Comparison of ENCODE assay signal across 8 mouse cellular contexts in genomic region chr11:80089817-80090214, GRCm38 (mm10). TPM values are rescaled to one million over a fixed set of nuclear protein-coding genes. Genes with fewer than 3 reads are reported as not detected.
A peak's percentile ranks its signal among the peaks of the same experiment; 100 is the strongest.
DNase-seq lines count a peak whose midpoint lies in the region; ATAC-seq and TF ChIP-seq lines count a peak whose summit lies in the region.

No protein-coding gene starts in this region.

- peaks cover 14% of the 10 kb centered on the region for H3K4me1 ChIP-seq in embryonic facial prominence, embryonic 10.5 days
- H3K4me1 ChIP-seq in hindbrain, embryonic 16.5 days (ENCODE audit: control insufficient read depth, insufficient read depth, low read depth, low read length): peaks cover 9% of the 10 kb centered on the region
- H3K4me1 ChIP-seq in midbrain, embryonic 16.5 days (ENCODE audit: control insufficient read depth, insufficient read depth, low read length): peaks cover 8% of the 10 kb centered on the region

- no peaks in the 10 kb centered on the region for H3K27me3 ChIP-seq in embryonic facial prominence, embryonic 10.5 days (replicated peaks; ENCODE audit: low read depth, poor library complexity, severe bottlenecking)
- no peaks in the 10 kb centered on the region for H3K27me3 ChIP-seq in hindbrain, embryonic 16.5 days (replicated peaks; ENCODE audit: control insufficient read depth, insufficient read depth, low read length)
- H3K27me3 ChIP-seq in midbrain, embryonic 16.5 days (ENCODE audit: control insufficient read depth, insufficient read depth, low read depth, low read length): no peaks in the 10 kb centered on the region

- peaks cover 24% of the 10 kb centered on the region for H3K36me3 ChIP-seq in embryonic facial prominence, embryonic 10.5 days (replicated peaks)
- no peaks in the 10 kb centered on the region for H3K36me3 ChIP-seq in hindbrain, embryonic 16.5 days (ENCODE audit: control insufficient read depth, insufficient read depth, low read length)
- no peaks in the 10 kb centered on the region for H3K36me3 ChIP-seq in midbrain, embryonic 16.5 days (ENCODE audit: control insufficient read depth, insufficient read depth, low read length)

- peak overlapping the region; percentile 84 for H3K9ac ChIP-seq in hindbrain, embryonic 16.5 days (ENCODE audit: low read depth, low read length)
- peak overlapping the region; percentile 92 for H3K9ac ChIP-seq in midbrain, embryonic 16.5 days (ENCODE audit: low read depth, low read length)

- no peak for ATAC-seq in hindbrain, embryonic 16.5 days
- no peak for ATAC-seq in midbrain, embryonic 16.5 days

- H3K4me3 ChIP-seq in layer of hippocampus, adult 2 months: peak overlapping the region; percentile 77
- peak overlapping the region; percentile 100 for H3K4me3 ChIP-seq in embryonic facial prominence, embryonic 10.5 days
- peak overlapping the region; percentile 98 for H3K4me3 ChIP-seq in hindbrain, embryonic 16.5 days (ENCODE audit: low read length)
- H3K4me3 ChIP-seq in midbrain, embryonic 16.5 days (ENCODE audit: low read depth, low read length): peak overlapping the region; percentile 100

- TF ChIP-seq CTCF in layer of hippocampus, adult 2 months (conservative IDR thresholded peaks at IDR 0.05): no peak

- under 1% methylated on average over 14 of the region's 14 CpGs for WGBS in embryonic facial prominence, embryonic 10.5 days
- WGBS in hindbrain, embryonic 16.5 days: under 1% methylated on average over 14 of the region's 14 CpGs
- under 1% methylated on average over 14 of the region's 14 CpGs for WGBS in midbrain, embryonic 16.5 days

- DNase-seq in layer of hippocampus, adult 2 months (ENCODE audit: low spot score in 2 of 2): no peak
- DNase-seq in layer of hippocampus, adult 9-10 months (ENCODE audit: low spot score): no peak
- DNase-seq in embryonic facial prominence, embryonic 10.5 days (ENCODE audit: low spot score): no peak
- DNase-seq in thymus, postnatal 4 days: no peak
- no peak for DNase-seq in adrenal gland, postnatal 14 days
- DNase-seq in urinary bladder, adult 18-20 months (ENCODE audit: low spot score in 2 of 2): no peak

- no peak overlapping the region for H3K27ac ChIP-seq in layer of hippocampus, adult 2 months
- peak overlapping the region; percentile 94 for H3K27ac ChIP-seq in embryonic facial prominence, embryonic 10.5 days (replicated peaks)
- H3K27ac ChIP-seq in hindbrain, embryonic 16.5 days (ENCODE audit: low read depth, low read length): peak overlapping the region; percentile 29; the same call in 1 of the 2 replicates
- no peak overlapping the region for H3K27ac ChIP-seq in midbrain, embryonic 16.5 days (ENCODE audit: low read length)

- H3K9me3 ChIP-seq in embryonic facial prominence, embryonic 10.5 days: no peaks in the 10 kb centered on the region
- H3K9me3 ChIP-seq in hindbrain, embryonic 16.5 days (ENCODE audit: control insufficient read depth, low read length): no peaks in the 10 kb centered on the region
- H3K9me3 ChIP-seq in midbrain, embryonic 16.5 days (replicated peaks; ENCODE audit: control insufficient read depth, low read length, poor library complexity, severe bottlenecking): no peaks in the 10 kb centered on the region

- peak overlapping the region; percentile 91 for H3K4me2 ChIP-seq in hindbrain, embryonic 16.5 days (ENCODE audit: low read length)
- peak overlapping the region; percentile 97 for H3K4me2 ChIP-seq in midbrain, embryonic 16.5 days (ENCODE audit: low read length)

RNA-seq across cellular contexts. Expression of gene Atad5, which starts 0.6 kb away (rescaled TPM):
- 1 to 10 TPM; 3.6 to 4.2 TPM for total RNA-seq in layer of hippocampus, adult 2 months (2021)
- 18.9 and 20.3 TPM in 2 replicates for polyA plus RNA-seq in embryonic facial prominence, embryonic 10.5 days (2016; fragmentation: Nextera tagmentation; extraction: Ambion mirVana)
- polyA plus RNA-seq in hindbrain, embryonic 16.5 days (2015; fragmentation: Nextera tagmentation; extraction: Ambion mirVana): 4.3 and 4.4 TPM in 2 replicates
- polyA plus RNA-seq in midbrain, embryonic 16.5 days (2015; fragmentation: Nextera tagmentation; extraction: Ambion mirVana): 4.3 and 5.1 TPM in 2 replicates
- total RNA-seq in adrenal gland, postnatal 14 days (2021): 4.6 and 4.7 TPM in 2 replicates

RNA-seq across cellular contexts. Expression of gene Crlf3, which starts 9.0 kb away (rescaled TPM):
- 10 to 100 TPM; 25.7 to 26.2 TPM for total RNA-seq in layer of hippocampus, adult 2 months (2021)
- 47.8 and 49.6 TPM in 2 replicates for polyA plus RNA-seq in embryonic facial prominence, embryonic 10.5 days (2016; fragmentation: Nextera tagmentation; extraction: Ambion mirVana)
- 12.6 and 13.8 TPM in 2 replicates for polyA plus RNA-seq in hindbrain, embryonic 16.5 days (2015; fragmentation: Nextera tagmentation; extraction: Ambion mirVana)
- polyA plus RNA-seq in midbrain, embryonic 16.5 days (2015; fragmentation: Nextera tagmentation; extraction: Ambion mirVana): 10.4 and 12.7 TPM in 2 replicates
- 21.5 and 32.2 TPM in 2 replicates for total RNA-seq in adrenal gland, postnatal 14 days (2021)

RNA-seq across cellular contexts. Expression of gene Tefm, which starts 52.2 kb away (rescaled TPM):
- 10 to 100 TPM in 1 of 2 experiments, 1 to 10 TPM in 1; 8.8 to 10.9 TPM for total RNA-seq in layer of hippocampus, adult 2 months (2021)
- polyA plus RNA-seq in embryonic facial prominence, embryonic 10.5 days (2016; fragmentation: Nextera tagmentation; extraction: Ambion mirVana): 38.3 and 39.2 TPM in 2 replicates
- 21.0 and 22.0 TPM in 2 replicates for polyA plus RNA-seq in hindbrain, embryonic 16.5 days (2015; fragmentation: Nextera tagmentation; extraction: Ambion mirVana)
- polyA plus RNA-seq in midbrain, embryonic 16.5 days (2015; fragmentation: Nextera tagmentation; extraction: Ambion mirVana): 22.2 and 22.4 TPM in 2 replicates
- 18.6 and 22.1 TPM in 2 replicates for total RNA-seq in adrenal gland, postnatal 14 days (2021)

Comparison
In these comparisons a context has a peak if more than half of its experiments do, and no peak if none do; other contexts are left out.
1. H3K27ac ChIP-seq: peak in embryonic facial prominence, embryonic 10.5 days (single experiment) and hindbrain, embryonic 16.5 days (single experiment); none in layer of hippocampus, adult 2 months (single experiment) and midbrain, embryonic 16.5 days (single experiment).
2. Peak in every context shown above with its lines, with median percentiles within 50 percentile points of each other: H3K4me3 ChIP-seq.